Mouse (Mus musculus): ENCODE data around the gene Frzb.
"Not testable (repeated sequence)": the region's sequence is repeated elsewhere in the genome, so short reads cannot be mapped to it uniquely, and the experiment has no call there.

Frzb gene

DNA sequence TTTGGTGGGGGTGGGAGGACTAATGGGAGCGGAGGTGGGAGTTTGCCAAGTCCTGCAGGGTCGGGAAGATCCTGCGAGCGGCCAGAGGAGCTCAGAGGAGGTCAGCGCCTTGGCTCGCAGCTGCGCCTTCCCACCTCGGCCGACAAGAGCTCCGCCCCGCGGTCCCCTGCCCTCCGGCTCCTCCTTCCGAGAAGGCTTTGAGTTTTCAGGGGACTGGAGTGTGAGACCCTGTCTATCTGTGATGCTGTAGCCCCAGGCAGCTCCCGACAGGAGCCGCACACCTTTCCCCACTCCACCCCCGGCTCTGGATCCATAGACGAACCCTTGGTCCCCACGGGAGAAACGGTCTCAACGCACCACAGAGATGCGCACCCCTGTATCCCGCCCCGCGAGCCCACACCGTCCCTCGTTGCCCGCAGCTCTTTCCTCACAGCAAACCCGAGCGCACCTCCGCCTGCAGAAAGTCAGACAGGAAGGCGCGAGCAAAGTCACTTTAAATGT lies at the start of gene Frzb:
Frzb (minus strand) TSS at position 335 of the 501 bp plus-strand sequence.
- peak; percentile 70 for DNase-seq (ENCODE audit: low read depth, low spot score)

DNA sequence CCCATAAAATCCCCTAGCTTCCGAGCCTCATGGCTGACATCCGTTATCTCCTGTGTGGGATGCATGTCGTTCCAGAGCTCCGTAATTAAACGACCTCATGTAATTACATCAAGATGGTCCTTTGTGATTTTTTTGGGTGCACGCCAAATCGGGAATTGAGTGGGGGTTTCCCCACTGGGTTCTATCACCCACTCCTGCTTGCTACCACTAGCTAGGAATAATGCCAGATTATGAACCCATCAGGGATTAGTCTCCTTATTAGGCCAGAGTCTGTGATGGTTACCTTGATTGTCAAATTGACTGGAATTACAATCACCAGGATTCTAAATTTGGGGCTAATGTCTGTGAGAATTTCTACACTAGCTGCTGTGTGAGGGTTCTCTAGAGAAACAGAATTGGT lies 47.9 kb upstream of the Frzb start:
- DNase-seq (ENCODE audit: low read depth, low spot score), result not testable (repeated sequence)

DNA sequence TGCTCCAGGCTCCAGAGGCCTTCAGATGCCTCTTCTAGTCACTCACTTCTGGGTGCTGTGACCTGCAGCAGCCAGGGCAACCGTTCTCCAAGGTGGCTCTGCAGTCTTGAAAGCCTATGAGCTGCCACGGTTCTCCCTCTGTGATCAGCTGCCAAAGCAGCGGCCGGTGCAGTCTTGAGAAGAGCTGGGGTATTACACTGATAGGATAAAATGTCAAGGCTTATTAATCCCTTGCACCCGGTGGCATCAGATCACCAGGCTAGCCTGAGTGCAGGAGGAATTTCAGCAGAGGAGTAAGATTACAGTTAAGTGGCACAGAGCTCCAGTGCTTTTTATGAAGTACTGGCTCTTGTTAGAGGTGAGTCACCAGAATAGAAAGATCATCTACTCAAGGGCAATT lies 39.4 kb upstream of the Frzb start:
- peak; percentile 25 for DNase-seq (ENCODE audit: low read depth, low spot score)

DNA sequence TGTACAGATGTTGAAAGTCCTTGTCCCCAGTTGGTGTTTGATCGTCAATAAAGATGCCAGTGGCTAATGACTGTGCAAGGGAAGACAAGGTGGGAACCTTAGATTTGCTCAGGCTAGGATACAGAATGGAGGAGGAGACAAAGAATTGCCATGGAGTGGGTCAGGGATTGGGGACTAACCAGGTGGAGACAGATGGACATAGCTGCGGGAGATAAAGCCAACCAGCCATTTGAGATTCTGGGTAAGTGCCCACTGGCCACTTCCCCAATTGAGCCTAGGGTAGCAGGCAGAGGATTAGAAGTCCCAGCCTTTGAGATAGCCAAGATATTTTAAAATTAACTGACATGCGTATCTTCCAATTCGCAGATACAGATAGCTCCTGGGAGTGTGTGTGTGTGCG lies 37.5 kb upstream of the Frzb start:
- DNase-seq (ENCODE audit: low read depth, low spot score), result peak; percentile 84

DNA sequence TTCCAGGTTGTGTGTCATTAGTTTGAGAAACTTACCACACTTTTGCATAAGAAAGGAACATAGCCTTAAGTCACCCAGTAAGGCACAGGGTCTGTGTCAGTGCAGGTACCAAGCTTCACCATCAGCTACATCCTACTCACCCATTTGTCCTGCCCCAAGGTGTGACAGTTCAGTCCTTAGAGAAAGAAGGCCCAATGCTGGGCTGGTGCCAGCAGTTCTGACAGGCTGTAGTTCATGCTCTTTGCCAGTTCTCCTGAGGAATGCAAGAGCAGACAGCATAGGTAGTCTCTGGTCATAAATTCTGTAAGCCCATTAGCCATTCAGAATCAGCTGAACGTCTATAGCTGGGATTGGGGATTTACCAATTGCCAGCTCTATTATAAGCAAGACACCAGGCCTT lies 28.4 kb upstream of the Frzb start:
- DNase-seq (ENCODE audit: low read depth, low spot score), result no peak

DNA sequence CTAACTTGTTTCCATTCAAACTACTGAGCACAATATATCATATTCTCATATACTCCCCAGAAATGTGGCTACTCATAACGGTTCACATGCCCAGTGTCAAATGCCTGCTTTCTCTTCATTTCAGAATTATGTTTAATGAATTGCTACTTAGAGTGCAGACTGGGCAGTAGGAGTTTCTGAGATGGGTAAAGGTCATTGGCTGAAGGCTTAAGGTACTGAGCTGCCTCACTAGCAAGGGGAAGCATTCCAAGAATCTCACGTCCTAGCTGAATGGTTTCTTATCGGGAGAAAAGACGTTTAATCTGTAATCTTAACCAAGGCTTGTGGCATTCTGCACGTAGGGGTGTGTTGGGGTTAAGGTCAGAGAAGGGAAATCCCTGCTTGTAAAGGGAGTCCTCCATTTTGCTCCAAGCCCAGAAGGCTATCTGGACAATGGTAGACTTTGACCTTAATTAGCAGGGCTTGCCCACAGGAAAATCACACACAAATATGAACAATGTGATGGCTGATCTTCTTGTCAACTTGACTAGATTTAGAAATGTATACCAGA lies 26.9 kb upstream of the Frzb start:
- DNase-seq (ENCODE audit: low read depth, low spot score), result no peak

DNA sequence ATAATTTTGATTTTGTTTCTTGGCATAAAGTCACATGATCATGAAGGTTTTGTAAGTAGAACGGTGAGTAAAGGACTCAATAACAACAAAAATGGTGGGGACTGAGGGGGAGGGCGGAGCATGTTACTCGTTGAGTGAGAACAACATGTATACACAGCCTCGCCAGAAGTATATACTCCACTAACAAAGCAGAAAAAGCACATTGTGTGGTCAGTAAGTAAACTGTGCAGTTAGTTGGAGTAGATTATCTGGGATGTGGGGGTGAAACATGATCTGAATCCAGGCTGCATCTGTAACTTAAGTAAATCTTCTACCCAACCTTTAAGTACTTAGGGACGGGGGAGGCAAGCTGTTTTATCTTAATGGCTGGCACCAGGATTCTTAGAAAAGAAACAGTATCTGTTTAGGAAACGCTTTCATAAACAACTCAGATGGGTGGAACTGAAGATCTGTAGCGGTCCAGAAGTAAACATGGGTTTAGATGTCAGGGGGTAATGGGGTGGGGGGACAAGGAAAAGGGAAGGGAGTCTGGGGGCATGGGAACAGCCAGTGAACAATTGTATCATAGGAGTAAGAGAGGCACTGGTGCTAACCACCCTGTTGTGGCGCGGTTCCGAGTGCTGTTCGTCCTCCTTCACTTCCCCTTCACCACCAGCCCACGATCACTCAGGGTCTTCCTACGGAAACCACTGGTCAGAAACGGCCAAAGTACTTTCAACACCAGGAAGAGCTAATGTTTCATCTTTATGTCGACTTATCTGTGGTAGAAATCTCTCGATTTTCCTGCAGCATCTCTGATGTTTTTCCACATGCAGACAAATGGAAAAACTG lies 18.8 kb upstream of the Frzb start:
- no peak for DNase-seq (ENCODE audit: low read depth, low spot score)

DNA sequence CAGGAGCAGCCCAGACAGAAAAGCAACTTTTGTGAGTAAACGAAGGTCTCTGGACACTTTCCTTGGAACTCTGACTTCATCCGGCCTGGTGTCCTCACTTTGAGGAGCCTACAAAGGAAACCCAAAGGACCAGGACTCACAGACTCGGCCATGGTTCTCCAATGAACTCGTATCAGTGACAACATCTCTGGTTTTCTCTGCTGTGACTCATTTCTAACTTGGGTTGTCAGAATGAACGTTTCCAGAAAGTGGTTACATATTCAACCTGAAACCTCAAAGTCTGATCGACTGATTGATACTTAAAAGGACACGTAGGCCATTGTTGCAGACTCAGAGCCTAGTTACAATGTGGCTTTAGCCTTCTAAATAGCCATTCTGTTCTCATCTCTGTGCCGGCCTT lies 14.4 kb upstream of the Frzb start:
- DNase-seq (ENCODE audit: low read depth, low spot score), result no peak

DNA sequence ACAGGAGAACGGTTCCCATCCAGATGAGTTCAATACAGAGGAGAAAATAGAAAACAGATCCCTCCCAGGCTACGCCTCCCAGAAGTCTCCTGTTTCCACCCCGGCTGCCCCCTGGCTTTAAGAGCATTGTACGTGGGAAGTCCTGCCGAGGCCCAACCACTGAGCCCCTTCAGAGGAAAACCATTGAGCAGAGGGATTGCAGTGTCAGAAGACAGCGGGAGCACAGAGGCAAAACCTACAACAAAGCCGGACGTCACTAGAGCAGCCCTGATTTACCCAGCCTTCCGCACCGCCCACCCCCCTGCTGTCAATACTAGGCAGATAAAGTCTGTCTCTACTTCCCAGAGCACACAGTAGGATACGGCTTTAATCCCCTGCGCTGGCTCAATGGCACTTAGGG lies 806 bp upstream of the Frzb start:
- peak; percentile 48 for DNase-seq (ENCODE audit: low read depth, low spot score)

DNA sequence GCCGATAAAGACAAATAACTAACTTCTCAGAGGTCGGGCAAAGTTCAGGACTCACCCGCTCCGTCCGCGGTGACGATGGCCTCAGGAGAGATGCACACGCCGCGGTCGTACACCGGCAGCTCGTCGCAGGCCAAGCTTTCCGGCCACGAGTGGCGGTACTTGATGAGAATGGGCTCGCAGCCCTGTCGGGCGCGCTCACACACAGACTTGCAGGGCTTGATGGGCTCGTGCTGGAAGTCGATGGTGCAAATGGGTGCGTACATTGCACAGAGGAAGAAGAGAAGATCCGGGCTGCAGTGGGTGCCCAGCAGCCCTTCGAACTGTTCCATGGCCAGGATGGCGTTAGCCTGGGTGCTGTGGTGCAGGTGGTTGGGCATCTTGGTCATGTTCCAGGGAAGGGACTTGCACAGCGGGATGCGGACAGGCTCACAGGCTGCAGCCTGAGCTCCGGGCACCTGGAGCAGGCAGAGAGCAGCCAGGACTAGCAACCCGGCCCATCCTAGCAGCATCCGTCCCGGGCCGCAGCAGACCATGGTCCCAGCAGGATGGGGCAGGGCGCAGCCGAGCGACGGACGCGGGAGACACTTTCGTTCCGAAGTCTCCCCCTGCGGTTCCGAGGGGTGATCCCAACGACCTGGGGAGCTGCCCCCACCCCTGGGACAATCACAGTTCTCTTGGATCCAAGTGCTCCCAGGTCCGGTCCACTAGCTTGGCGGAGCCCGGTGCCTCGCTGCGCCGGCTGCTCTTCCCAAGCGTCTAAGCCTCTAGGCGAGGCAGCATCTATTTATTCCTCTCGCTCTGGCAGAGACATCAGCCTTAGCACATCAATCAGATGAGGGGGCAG lies 895 bp downstream of the Frzb start:
- DNase-seq (ENCODE audit: low read depth, low spot score), result peak; percentile 71

DNA sequence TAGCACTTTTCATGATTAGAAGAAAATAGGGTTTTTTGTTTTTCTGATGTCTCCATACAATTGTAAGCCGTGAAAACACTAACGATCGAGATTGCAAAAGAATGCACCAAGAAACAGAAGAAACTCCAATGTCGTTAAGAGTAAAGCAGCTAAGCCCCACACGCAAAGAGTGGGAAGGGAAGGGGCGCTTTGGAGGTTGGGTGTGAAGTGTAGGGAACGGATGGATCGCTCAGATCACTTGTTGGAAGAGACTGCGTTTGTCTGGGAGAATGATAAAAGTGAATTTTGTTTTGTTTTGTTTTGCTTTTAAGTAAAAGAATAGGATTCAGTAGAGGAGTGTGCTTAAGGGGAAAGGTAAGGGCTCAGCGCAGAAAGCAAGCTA lies 1.5 kb downstream of the Frzb start:
- DNase-seq (ENCODE audit: low read depth, low spot score), result peak; percentile 10

DNA sequence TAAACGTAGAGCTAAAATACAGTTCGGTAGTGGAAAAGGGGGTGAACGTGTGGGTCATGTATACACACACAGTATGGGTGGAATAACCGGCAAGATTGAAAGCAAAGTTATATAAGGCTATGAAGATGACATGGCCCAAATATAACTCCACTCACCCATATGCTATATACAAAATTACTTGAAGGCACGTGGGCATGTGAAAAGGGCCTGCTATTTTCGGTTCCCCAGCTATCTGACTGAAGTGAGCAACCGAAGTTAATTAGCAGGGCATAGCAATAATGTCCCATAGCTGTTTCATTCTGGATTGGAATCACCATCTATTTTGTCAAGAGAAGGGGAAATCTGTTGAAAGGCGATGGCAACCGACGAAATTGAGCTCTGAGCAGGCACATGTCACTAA lies 1.9 kb downstream of the Frzb start:
- peak; percentile 28 for DNase-seq (ENCODE audit: low read depth, low spot score)

DNA sequence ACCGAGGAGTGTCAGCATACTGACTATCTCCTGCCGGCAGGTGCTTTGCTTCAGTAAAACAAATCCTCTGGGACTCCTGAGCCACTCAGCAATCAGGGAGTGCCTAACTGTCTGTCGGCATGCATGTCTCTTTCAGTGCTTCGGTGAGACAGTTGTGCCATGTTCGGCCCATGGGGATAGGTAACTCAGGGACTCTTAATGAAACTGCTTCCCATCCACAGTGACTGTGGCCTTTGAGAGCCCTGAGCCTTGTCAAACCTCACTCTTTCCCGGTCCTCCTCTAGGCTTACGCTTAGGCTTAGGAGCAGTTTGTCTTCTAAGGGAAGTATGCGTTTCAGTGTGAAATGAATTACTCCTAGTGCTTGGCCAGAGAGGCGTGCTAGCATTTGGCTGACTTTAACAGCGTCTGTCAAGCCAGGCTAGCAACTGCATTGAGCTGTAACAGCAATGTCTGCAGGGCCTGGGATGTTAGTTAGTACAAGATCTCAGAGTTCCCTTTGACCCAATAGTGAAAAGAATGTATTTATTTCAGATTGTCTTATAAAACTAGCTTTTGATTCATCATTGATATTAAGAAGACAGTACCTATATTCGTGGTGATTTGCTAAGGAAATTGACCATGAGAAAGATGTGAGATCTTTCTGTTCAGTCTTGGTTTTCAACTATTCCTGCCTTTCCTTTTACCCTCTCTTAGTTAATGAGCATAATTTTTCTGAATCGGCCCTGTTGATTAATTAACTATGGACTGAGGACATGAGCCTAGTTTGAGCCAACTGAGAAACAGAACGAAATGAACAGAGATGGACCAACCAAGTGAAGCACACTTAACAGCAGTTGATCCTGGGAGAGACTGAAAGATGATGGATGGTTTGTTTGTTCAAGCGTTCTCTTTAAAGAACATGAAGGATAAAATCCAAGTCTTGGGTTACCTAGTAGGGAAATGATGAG lies 2.7 kb downstream of the Frzb start:
- DNase-seq (ENCODE audit: low read depth, low spot score), result peak; percentile 11

DNA sequence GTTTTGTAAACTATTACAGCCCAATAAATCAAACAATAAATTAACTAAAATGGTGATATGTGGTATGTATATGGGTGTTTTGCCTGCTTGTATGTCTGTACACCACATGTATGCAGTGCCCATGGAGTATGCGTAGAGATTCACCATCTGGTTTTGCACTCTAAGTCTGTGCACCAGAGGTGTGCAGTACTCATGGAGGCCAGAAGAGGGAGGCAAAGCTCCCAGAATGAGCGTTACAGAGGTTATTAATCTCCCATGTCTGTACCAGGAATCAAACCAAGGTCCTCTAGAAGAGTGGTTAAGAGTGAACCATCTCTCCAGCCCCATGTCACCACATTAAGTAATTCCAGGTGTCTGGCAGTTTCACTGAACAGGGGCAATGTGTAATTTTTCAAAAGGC lies 3.5 kb downstream of the Frzb start:
- no peak for DNase-seq (ENCODE audit: low read depth, low spot score)

DNA sequence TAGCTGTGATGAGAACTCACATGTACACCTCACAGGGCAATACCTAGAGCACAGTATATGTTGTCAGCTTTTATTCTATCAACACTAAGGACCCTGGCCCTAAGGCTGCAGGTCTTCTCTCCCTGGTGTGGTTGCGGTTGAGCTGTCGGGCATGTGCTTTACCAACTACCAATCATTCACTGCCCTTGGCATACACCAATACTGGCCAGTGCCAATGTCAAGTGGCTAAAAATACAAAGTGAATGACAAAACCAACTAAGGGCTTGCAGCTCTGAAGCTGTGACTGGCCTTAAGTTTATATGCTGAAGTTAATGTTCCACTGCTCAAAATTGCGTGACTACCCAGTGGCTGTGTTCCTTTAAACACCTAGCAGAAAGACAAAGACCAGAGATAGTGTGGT lies 6.0 kb downstream of the Frzb start:
- DNase-seq (ENCODE audit: low read depth, low spot score), result no peak

DNA sequence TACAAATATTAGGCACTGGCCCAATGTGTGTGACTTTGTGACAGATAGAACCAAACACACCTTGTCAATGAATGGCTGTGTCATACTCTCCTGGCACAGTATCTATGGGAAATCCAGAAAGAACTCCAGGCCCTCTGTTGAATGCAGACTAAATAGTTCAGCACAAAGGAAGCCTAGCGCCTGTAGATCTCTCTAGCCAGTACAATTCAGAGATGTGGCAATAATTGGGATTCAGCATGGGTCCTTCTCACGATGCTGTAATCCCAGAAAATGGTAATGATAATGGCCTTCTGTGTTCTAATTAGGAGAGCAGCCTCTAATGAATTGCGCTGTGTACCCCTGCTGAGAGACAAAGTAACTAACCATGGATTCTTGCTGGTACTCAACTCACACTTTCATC lies 8.6 kb downstream of the Frzb start:
- DNase-seq (ENCODE audit: low read depth, low spot score), result no peak

DNA sequence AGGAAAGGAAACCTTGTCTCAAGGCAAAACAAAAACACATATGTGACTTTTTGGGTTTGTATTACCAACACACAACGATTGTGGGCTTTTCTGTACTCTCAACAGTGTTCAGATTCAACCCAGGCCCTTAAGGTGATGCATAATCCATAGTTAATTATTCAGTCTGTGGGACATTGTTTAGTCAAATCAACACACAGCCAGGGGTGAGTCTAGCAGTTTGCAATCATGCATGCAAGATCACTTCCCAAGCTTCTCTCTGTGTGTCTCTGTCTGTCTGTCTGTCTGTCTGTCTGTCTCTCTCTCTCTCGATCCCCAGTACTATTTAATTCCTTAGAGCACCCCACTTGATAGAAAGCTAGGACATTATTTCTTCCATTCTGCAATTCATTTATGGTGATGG lies 10.0 kb downstream of the Frzb start:
- no peak for DNase-seq (ENCODE audit: low read depth, low spot score)

DNA sequence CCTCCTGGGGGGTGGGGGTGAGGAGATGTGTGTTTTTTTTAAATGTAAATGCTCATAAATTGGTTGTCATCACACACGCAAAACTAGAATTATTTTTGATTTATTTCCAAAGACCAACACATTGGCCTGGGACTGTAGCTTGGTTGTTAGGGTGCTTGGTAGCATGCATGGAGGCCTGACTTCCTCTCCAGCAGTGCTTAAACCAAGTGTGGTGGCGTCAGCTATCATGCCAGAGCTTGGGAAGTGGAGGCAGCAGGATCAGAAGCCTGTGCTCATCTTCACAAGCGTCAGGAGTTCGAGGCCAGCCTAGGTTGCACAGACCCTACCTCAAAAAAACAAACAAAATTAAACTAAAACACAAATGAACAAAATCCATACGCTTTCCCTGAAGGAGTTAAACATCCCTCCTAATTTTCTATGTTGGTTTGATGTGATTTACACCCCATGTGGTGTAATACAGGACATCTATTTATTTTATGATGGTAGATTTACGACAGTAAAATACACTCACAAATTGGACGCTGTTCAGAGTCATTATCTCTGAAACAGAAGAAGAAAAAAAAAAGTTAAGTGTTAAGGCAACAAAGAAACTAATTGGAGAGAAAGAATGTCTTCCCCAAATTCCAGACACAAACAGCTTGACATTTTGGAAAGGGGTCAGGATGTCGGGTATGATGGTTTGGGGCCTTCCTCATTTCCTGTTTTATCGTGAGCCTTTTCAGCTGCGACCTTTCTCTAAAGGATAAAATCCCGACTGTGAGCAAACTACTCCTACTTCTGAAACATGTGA lies 12.4 kb downstream of the Frzb start:
- DNase-seq (ENCODE audit: low read depth, low spot score), result no peak

DNA sequence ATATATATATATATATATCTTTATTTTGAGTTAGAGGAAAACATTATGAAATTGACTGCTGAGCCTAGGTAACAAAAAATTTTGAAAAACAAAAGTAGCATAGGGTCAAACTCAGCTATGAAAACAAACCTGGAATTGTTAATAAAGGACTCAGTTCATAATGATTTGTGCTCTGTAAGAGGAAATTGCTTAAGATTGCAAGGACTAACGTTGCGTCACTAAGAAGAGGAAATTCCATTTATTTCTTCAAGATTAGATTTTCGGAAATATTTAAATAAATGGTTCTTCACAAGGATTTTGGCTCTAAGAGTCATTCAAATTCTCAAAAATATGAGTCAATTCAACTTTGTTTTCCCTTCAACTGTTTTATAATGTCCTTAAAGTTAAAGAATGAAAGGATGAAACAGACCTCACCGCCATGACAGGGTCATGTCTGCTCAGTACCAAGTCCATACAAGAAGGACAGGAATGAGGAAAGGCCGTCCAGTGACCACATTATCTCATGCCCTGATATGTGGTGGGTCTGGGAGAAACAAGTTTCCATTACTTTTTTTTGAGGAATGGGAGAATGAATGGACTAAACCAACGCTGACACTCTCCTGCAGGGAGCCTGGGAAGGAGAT lies 14.1 kb downstream of the Frzb start:
- no peak for DNase-seq (ENCODE audit: low read depth, low spot score)

All from brain, adult 2 months (tissue).